ENCODE assay signal across 27 mouse cellular contexts in genomic region chr8:86838707-86839438, GRCm38 (mm10). TPM values are rescaled to one million over a fixed set of nuclear protein-coding genes. Genes with fewer than 3 reads are reported as not detected.
DNase-seq lines count a peak whose midpoint lies in the region; ATAC-seq lines count a peak whose summit lies in the region.
"Had no signal": no experiment of that assay in that cellular context is flagged by ENCODE, and none has a peak within 500 bp of the region (broad histone marks: within the 10 kb centered on the region; RNA-seq: fewer than 3 reads in every experiment).

No protein-coding gene starts in this region.

- no peak overlapping the region for H3K27ac ChIP-seq in midbrain, embryonic 11.5 days (ENCODE audit: low read depth, low read length)
- no peak overlapping the region for H3K27ac ChIP-seq in midbrain, embryonic 10.5 days (replicated peaks)
- H3K27ac ChIP-seq: embryonic facial prominence, embryonic 10.5 days; embryonic facial prominence, embryonic 13.5 days; forebrain, embryonic 12.5 days; forebrain, embryonic 15.5 days; hindbrain, embryonic 10.5 days; hindbrain, embryonic 13.5 days had no signal

- 92% methylated on average over 6 of the region's 6 CpGs for WGBS in midbrain, embryonic 11.5 days
- WGBS in midbrain, embryonic 10.5 days = 97% methylated on average over 6 of the region's 6 CpGs

- peak; percentile 56 for DNase-seq in midbrain, embryonic 11.5 days (ENCODE audit: low spot score, missing footprints)
- no peak for DNase-seq in midbrain, embryonic 10.5 days (ENCODE audit: low spot score)
- DNase-seq in urinary bladder, postnatal 4 days (ENCODE audit: low spot score in 2 of 2) = no peak
- DNase-seq in left cerebral cortex, adult 9 months (ENCODE audit: low spot score in 2 of 2) = no peak
- DNase-seq: adrenal gland, adult 2 months; adrenal gland, postnatal 14 days; B cell, adult 2 months; cerebellum, adult 11-12 months; cerebellum, adult 8-10 months; cerebellum, postnatal 10 days; cerebellum, postnatal 36 days; embryo, embryonic 11 days; gastrocnemius, postnatal 10 days; heart, postnatal 36 days had no signal

- no peak for ATAC-seq in midbrain, embryonic 11.5 days (ENCODE audit: low FRiP score)
- ATAC-seq in activated CD4-positive, CD25-positive, alpha-beta regulatory T cell, adult 4 months = peak; percentile 70
- peak; percentile 43; the same call in 1 of the 2 replicates for ATAC-seq in megakaryocyte, adult 5-6 weeks (ENCODE audit: poor library complexity, severe bottlenecking)
- ATAC-seq in monocyte, adult 5-6 weeks (replicated peaks; ENCODE audit: insufficient number of reproducible peaks, low FRiP score, low TSS enrichment, poor library complexity, severe bottlenecking) = no peak
- ATAC-seq: forebrain, embryonic 15.5 days; hindbrain, embryonic 16.5 days; Patski had no signal

- no peaks in the 10 kb centered on the region for H3K9me3 ChIP-seq in midbrain, embryonic 11.5 days (ENCODE audit: control insufficient read depth, low read length)
- no peaks in the 10 kb centered on the region for H3K9me3 ChIP-seq in midbrain, embryonic 10.5 days (replicated peaks)
- H3K9me3 ChIP-seq: embryonic facial prominence, embryonic 10.5 days; embryonic facial prominence, embryonic 13.5 days; forebrain, embryonic 12.5 days; forebrain, embryonic 15.5 days; hindbrain, embryonic 10.5 days; hindbrain, embryonic 13.5 days had no signal

- H3K9ac ChIP-seq in midbrain, embryonic 11.5 days (ENCODE audit: low read length) = no peak overlapping the region
- H3K9ac ChIP-seq: embryonic facial prominence, embryonic 13.5 days; forebrain, embryonic 12.5 days; forebrain, embryonic 15.5 days; hindbrain, embryonic 13.5 days had no signal

- no peak overlapping the region for H3K4me2 ChIP-seq in midbrain, embryonic 11.5 days
- H3K4me2 ChIP-seq: embryonic facial prominence, embryonic 13.5 days; forebrain, embryonic 12.5 days; forebrain, embryonic 15.5 days; heart, embryonic 11.5 days; hindbrain, embryonic 13.5 days had no signal

- H3K4me1 ChIP-seq in midbrain, embryonic 11.5 days (ENCODE audit: control insufficient read depth, insufficient read depth, low read length) = no peaks in the 10 kb centered on the region
- no peaks in the 10 kb centered on the region for H3K4me1 ChIP-seq in midbrain, embryonic 10.5 days
- H3K4me1 ChIP-seq: embryonic facial prominence, embryonic 10.5 days; embryonic facial prominence, embryonic 13.5 days; forebrain, embryonic 12.5 days; forebrain, embryonic 15.5 days; hindbrain, embryonic 13.5 days had no signal

- no peaks in the 10 kb centered on the region for H3K27me3 ChIP-seq in midbrain, embryonic 11.5 days (ENCODE audit: control insufficient read depth, insufficient read depth, low read length)
- no peaks in the 10 kb centered on the region for H3K27me3 ChIP-seq in midbrain, embryonic 10.5 days (ENCODE audit: low read depth, poor library complexity, severe bottlenecking)
- H3K27me3 ChIP-seq: embryonic facial prominence, embryonic 13.5 days; forebrain, embryonic 12.5 days; forebrain, embryonic 15.5 days; hindbrain, embryonic 13.5 days; Patski had no signal

- H3K36me3 ChIP-seq in midbrain, embryonic 11.5 days (ENCODE audit: control insufficient read depth, insufficient read depth, low read length) = no peaks in the 10 kb centered on the region; the same call in 1 of the 2 replicates
- peaks cover 55% of the 10 kb centered on the region for H3K36me3 ChIP-seq in midbrain, embryonic 10.5 days

- no peak overlapping the region for H3K4me3 ChIP-seq in midbrain, embryonic 11.5 days (ENCODE audit: low read depth, low read length)
- H3K4me3 ChIP-seq in midbrain, embryonic 10.5 days = no peak overlapping the region
- H3K4me3 ChIP-seq: embryonic facial prominence, embryonic 10.5 days; embryonic facial prominence, embryonic 13.5 days; erythroblast, embryonic 14.5 days; forebrain, embryonic 12.5 days; forebrain, embryonic 15.5 days; hindbrain, embryonic 10.5 days; hindbrain, embryonic 13.5 days had no signal

RNA-seq across cellular contexts. Expression of gene N4bp1, which starts 46.2 kb away (rescaled TPM):
- polyA plus RNA-seq in midbrain, embryonic 11.5 days (2014; fragmentation: Nextera tagmentation; extraction: Ambion mirVana) = 10.2 and 10.8 TPM in 2 replicates
- polyA plus RNA-seq in midbrain, embryonic 10.5 days (2016; fragmentation: Nextera tagmentation; extraction: Ambion mirVana) = 9.2 and 9.7 TPM in 2 replicates
- 10 to 100 TPM in 1 of 2 experiments, 1 to 10 TPM in 1; 10.0 to 11.8 TPM for polyA plus RNA-seq in activated CD4-positive, CD25-positive, alpha-beta regulatory T cell, adult 4 months (2017; shearing (Covaris generic))
- 36.1 and 36.9 TPM in 2 replicates for total RNA-seq in megakaryocyte, adult 5-6 weeks (2015)
- total RNA-seq in megakaryocyte, adult 5-6 weeks (2017) = 27.2 and 32.2 TPM in 2 replicates
- total RNA-seq in monocyte, adult 5-6 weeks (2017) = 50.6 to 62.5 TPM (median 51.5 TPM) in 3 replicates

Comparison
In these comparisons a context has a peak if more than half of its experiments do, and no peak if none do; other contexts are left out.
1. ATAC-seq: peak in activated CD4-positive, CD25-positive, alpha-beta regulatory T cell, adult 4 months (single experiment) and megakaryocyte, adult 5-6 weeks (single experiment); none in midbrain, embryonic 11.5 days (single experiment) and monocyte, adult 5-6 weeks (single experiment).